Mouse (Mus musculus) testis, postnatal 14 days (tissue): ENCODE results near the gene Sema5b.
"Not testable (repeated sequence)": the region's sequence is repeated elsewhere in the genome, so short reads cannot be mapped to it uniquely, and the experiment has no call there.

Source experiments
- DNase-seq: peaks from one replicate; pipeline ENCODE4 v3.0.0; 2021; ENCODE audit warnings: low spot score

Sema5b gene

DNA sequence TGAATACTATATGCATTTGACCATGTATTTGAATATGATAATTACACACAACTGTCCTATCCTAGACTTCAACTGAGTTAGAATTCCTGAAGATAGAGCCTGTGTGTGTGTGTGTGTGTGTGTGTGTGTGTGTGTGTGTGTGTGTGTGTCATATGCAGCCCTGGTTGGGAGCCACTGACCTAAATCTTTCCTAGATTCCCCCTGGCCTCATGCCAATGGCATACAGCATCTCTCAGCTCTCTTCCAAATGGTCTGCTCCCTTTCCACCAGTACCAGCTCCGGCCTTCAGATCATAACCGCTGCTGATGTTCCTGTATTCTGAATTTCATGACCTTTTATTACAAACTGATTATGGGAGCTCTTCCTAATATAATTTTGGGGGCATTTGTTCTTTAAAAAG is 8.4 kb downstream of the Sema5b start:
- DNase-seq: no peak

DNA sequence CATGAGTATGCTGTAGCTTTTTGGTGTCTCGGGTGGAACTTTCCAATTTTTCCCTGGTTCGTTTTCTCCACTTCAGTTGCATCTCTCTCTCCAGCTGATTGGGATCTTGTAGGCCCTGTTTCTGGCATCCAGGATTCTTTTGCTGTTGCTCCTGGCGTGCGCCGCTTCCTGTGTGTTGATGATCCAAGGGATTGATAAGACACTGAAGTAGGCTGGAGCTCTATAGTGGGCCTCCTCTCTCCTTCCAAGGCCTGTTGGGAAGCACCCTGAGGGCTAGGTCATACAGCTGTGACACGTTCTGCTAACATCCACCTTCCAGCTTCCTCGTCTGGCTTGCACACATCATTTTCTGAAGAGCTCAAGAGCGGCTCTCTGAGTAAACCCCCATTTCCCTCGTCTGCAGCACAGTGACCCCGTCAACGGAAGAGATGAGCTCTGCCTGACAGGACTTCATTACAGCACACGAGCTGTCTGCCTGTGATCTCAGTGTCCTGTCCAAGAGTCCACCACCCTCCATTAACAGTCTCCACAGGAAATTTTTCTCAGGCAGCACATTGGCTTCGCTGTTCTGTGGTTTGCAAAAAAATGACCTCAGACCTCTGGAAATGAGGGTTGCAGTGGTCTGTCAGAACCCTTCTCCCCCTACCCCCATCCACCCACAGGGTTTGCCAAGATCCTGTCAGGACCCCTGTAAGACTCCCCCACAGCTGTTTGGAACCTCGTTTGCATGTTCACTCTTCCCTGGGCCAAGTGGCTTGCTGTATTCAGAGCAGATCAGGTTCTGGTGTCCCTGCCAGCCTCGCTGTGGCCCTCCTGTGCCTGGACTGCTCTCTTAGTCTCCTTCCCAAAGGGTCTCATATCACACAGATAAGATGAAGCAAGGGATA is 14.9 kb downstream of the Sema5b start:
- no peak for DNase-seq

DNA sequence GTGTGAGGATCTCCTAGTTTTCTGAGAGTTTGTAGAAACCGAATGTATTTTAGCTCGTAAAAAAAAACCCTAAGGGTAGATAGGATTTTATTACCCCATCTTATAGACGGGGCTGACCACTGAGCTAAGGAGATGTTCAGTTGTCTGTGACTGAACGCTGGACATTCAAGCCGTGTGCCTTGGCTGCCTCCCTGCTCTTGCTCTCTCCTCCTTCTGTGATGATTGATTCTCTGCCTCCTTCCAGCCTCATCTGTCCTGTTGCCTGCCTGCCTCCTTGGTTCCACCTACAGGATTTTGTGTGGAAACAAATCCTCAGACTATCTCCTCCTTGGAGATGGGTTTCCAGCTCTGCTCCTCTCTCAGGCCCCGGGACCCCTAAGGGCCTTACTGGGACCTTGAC is 16.1 kb downstream of the Sema5b start:
- DNase-seq: no peak

DNA sequence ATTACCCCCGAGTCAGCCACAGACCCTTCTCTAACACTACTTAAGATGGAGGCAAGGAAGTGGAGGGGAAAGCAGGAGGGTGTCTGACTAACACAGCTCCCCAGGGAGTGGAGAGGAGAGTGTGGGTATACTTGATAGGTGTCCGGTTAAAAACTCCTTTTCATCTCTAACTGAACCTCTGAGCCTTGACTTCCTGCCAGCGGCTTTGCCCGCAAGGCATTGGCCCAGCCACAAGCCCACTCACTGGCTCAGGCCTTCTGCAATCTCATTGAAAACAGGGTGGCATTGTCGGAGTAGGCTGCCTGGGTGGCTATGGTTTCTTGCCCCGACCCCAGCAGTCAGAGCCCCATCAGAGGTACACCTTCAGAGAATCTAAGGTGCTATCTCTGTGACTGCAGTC is 20.6 kb downstream of the Sema5b start:
- DNase-seq: no peak

DNA sequence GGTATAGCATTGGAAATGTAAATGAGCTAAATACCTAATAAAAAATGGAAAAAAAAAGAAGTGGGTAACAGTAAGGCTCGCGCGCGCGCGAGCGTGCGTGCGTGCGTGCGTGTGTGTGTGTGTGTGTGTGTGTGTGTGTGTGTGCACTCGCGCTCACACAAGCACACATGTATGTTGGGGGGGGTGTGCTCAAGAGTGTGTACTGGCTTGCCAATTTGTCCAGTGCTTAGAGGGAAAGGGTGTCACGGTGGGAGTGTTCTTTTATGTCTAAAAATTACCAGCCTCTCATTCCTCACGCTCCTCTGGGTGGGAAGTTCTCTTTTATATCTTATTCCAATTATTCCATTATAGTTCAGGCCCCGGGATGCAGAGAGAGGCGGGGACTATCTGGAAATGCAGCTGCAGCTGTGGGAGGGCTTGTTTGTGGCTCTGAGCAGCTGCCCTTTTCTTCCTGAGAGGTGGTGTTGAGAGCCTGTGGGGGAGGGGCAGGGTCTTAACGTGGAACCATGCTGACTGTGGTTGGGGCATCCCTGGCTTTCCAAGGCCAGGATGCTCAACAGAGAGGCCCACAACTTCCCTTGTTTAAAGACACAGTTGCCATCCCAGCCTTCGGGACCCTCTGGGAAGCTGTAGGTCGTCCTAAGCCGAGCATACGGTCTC is 23.4 kb downstream of the Sema5b start:
- DNase-seq: no peak

DNA sequence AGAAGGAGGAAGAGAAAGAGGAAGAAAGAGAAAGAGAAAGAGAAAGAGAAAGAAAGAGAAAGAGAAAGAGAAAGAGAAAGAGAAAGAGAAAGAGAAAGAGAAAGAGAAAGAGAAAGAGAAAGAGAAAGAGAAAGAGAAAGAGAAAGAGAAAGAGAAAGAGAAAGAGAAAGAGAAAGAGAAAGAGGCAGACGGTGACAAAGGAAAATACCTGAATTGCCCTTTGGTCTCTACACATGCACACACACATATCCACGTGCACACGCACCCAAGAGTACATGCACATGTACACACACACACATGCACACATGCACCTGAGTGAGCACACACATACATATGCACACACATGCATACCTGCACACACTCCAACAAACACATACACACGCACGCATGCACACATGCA is 24.7 kb downstream of the Sema5b start:
- not testable (repeated sequence) for DNase-seq

DNA sequence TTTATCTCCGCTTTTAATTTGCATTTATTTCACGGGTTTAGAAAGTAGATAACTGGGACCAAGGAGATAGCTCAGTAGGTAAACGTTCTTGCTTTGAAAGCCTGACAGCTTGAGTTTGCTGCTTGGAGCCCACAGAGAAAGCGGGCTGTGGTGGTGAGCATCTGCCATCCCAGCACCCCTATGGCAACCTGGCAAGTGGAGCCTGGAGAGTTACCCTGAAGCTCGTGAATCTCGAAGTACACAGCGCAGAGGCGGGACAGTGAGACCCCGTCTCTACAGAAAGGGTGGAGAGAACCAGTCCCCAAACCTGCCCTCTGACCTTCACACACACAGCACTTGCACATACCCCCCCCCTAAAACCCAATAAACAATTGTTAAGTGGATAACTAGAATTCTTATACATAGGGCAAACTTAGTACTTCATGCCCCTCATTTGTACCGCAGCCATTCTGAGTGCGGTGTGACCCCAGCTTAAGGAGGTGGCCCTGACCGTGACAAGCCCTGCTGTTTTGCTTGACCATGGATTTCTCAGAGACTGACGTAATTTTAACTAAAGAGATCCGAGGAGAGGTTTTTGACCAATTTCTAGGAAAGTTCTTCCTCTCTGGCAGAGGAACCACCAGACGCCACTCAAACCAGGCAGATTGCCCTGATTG is 27.4 kb downstream of the Sema5b start:
- DNase-seq: no peak

DNA sequence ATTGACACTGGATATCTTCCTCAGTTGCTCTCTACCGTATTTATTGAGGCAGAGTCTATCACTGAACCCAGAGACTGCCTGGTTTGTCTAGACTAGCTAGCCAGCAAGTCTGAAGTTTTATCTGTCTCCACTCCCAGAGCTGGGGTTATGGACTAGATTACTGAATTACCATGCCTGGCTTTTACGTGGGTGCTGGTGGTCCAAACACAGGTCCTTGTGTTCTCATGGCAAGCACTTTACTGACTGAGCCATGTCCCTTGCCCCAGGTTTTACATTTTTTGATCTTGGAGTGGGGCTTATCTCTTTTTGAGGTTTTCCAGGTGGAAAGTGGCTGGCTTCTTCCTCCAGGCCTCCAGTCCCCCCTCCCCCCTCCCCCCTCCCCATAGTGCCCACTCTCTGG is 28.4 kb downstream of the Sema5b start:
- DNase-seq: no peak

DNA sequence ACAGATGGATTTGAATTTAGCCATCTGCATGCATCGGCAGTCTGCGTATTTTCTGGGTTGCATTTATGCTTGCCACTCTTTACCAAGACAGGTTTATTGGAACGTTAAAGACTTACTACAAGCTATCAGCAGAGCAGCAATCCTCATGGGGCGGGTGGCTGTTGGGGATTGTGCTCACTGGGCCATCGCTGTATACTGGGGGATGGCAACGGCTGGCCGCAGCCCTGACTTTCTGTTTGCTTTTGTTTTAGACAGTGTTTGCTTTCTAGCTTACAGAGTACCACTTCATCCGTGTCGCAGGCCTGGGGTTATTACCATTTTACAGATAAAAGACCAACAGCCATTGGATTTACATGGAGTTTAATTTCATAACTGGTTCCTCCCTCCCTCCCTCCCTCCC is 28.8 kb downstream of the Sema5b start:
- DNase-seq: no peak

DNA sequence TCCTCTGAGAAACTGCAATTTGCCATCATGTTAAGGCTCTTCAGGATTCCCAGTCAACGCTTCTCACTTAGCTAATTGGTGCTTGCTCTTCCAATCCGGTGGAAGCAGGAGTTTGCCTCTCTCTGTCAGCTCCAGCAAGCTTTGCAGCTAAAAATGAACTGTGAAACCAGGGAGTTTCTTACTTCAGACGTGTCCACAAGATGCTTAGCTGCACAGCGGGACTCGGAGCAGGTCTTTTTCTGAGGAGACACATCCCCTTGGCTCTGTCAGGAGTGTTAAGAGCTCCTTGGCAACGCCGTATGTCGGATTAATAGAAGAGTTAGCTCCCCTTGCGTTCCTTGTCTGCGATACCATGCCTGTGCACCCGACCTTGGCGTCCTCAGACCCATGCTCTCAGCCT is 29.7 kb downstream of the Sema5b start:
- no peak for DNase-seq

DNA sequence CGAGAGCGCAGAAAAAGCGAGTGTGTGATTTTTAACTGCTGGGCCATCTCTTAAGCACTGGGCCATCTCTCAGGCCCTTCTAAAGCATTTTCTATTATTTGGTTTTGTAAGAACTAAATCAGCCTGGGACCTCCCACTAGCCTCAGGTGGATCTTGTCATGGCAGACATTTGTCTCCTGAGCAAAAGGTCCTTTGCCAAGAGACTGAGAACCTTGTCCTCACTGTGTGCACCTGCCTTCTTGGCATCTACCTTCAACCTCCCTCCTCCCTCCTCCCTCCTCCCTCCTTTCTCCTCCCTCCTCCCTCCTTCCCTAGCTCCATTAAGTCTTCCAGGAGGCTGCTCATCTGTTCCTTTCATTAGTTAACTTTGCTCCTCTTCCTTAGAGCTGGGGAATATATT is 32.6 kb downstream of the Sema5b start:
- no peak for DNase-seq

DNA sequence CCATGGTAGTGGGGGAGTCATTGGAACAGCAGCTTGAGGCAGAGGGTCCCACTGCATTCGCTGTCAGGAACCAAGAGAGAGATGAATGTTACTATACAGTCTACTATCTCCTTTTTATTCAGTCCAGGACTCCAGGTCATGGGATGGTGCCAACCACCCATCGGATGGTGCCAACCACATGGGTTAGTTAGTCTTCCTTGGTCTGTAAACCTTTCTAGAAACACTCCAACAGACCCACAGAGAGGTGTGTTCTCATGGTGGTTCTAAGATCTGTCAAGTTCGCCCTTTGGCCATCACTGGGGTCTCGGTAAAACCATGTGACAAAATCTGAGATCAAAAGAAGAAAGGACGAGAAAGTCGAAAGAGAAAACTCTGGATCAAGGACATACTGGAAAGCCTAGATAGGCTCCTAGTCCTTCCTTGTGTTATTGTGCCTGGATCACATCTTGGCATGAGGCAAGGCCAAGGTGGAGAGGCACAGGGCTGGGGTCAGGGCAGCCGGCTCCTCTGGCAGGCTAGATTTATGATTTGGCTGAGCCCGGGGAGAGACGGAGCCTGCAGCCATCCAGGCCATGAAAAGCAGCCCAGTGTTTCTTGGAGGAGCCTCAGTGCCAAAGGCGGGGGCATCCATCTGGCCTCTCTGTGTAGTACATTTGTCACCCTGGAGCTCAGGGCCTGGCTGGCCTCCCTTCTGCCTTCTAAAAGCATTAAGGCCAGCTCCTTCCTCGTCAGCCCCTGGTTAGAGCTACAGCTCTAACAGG is 36.4 kb downstream of the Sema5b start:
- DNase-seq: no peak

DNA sequence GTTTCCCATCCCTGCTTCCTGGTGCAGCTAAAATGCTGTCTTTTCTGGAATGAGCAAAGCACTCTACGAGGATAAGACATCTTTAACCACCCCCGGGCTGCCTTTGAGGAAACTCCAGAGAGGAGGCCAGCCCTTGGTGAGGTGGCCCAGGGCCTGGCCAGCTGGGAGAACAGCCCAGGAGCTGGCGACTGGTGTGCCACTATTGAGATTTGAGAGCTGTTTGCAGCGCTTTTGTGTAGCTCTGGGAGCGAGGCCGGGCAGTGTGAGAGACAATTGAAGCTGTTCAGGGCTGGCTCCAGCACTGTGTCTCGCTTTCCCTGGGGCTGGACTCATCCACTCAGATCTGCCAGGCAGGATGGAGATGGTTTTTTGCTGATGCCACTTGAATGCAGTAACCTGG is 40.4 kb downstream of the Sema5b start:
- no peak for DNase-seq

DNA sequence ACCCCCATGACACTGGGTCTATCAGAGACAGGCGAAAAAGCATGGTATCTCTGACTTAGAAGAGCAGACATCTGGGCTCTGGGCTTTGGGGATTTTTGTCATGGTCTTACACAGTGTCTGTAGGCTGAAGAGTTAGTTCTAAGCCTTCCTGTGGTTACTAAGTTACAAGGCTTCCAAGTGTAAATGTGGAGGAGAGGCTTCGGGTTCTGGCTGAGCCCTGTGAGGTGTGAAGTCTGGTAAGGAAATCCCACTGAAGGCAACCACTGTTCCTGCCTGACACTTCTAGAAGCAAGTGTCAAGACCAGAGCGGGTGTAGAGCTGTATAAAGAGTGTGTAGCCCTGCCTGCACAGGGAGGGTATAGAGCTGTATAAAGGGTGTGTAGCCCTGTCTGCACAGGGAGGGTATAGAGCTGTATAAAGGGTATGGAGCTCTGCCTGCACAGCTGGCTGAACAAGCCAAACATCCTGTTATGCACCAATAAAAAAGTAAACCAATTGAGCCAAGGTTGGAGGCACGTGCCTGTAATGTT is 42.7 kb downstream of the Sema5b start:
- DNase-seq: no peak

DNA sequence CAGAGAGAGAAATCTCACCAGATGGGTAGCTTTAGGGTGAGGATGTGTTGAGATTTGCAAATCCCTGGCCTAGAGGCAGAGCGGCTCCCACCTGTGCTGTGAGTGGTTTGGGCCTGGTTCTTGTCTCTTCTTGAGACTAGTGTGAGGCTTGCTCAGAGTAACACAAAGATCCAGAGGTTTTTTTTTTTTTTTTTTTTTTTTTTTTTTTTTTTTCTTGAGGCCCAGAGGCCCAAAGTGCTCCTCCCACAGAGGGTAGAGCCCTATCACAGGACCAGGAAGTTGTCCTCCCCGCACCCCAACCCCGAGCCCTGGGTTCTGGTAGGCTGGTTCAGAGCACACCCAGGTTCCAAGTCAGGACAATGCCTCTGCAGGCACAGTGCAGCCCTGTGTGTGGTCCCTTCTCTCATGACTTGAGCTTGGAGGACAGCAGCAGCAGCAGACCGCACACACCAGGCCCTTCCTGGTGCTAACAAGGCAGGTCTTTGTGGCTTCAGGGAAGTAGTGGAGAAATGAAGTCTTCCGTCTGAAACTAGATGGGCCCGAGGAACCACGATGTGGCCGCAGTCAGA is 44.3 kb downstream of the Sema5b start:
- DNase-seq: no peak

DNA sequence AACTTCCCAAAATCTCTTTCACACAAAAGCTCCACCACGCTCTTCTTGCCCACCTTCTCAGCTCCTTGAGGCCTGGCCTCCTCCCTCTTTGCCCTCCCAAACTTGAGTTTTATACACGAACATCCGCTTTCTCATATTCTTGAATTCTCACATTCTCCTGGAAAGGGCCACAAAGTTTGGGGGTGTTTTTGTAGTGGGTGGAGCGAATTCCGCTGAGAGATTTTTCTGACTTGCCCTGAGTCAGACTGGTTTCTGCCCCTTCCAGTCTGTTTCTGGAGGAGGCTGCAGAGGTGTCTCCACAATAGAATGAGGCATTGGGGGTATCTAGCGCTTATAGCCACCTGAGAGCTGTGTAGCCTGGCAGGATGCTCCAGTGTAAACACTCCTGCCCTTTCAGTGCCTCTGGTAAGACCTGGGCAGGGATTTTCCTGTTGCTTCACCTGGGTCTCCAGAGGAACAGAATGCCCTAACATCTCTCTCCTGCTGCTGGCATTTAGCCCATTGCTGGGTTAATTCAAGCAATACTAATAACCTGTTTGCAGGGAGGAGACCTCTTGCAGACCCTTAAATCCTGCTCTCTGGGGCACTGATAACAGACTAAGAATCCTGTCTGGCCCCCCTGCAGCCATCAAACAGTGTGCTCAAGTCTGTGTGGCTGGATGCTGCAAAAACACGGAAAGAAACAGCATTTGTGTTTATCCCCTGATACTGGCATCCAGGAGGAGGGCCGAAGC is 46.3 kb downstream of the Sema5b start:
- DNase-seq: no peak

DNA sequence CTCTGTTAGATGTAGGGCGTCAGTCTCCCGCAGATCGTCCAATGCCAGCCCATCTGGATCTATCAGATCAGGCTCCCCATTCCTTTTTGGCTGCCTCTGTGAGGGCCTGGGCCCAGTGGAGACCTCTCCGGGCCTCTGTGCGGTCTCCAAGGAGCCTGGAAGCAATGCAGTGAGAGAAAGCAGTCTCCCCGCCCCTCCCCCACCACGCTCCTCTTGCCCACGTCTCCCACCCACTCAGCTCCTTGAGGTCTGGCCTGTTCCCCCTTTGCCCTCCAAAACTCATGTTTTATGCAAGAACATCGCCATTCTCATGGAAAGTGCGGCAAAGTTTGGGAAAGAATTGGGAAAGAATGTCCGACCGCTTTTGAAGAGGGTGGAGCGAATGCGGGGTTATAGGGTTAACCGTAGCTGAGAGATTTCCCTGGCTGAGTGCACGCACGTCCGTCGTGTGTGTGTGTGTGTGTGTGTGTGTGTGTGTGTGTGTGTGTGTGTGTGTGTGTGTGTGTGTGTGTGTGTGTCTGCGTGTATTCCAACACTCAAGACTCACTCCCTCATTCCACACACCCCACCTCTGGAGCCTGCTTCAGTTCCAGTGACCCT is 47.0 kb downstream of the Sema5b start:
- DNase-seq: no peak

DNA sequence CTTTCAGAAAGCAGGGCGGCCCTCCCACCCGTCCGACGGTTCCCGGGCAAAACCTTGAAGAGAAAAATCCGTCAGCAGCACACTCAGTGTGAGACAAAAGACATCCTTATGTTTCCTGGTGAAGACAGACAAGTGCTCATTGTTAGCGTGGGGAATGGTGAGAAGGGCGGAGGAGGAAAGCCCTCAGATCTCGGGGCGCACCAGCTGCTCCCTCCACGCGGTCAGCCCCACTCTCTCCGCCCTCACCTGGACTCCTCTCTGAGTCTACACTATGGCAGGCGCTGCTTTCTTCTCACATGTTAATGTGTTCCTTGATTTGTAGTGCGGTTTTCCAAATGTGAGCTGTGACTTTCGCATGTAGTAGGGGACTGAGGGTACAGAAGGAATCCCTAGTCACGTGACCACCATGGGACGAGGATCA is 47.8 kb downstream of the Sema5b start:
- no peak for DNase-seq

DNA sequence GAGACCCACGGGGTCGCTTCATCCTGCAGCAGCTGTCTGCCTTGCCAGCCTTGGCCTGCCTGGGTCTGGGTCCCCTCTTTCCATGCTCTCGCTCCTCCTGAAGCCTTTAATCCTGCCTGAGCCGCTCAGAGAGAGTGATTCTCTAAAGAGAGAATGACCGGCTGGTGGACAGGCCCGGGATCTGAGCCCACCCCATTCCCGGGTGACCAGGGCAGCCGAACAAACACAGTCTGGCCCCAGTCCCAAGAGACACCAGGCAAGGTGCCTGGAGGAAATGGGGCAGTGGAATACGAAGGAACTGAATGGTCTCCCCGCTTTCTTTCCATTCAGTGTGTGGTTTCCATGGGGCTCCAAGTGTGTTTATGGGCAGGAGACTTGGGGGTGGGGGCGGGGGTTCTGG is 50.8 kb downstream of the Sema5b start:
- DNase-seq: no peak

DNA sequence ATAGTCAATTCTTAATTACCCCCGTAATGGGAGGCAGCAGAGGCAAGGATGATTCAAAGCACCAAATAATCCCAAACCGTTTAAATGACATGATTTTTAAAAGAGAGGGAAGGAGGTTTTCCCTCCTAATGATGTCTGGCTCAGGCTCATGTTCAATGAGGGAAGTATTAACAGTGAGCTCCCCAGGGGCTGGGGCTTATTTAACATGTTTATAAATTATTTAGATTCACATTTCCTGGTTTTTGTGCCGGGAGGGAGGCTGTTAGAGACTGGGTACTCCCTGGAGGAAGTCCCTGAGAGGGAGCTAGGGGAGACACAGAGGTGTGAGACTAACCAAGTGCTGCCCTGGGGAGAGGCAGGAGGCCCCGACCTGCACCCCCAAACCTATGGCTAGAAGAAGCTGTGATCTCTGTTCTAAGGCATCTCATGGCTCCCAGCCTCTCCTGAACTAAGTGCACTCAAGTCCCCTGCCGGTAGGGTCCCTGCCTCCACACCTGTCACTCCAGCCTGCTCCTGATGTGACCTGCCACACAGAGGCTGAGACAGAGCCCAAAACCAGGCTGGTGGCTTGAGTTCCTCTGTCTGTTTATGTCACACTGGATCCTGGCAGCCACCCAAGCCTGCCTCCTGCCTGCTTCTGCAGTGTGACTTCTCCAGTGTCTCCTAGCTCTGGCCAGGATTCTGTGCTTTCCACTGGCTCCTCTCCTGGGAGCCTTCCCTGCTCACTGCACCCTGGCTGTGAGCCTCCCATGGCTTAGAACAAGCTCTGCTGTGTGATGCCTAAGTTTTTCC is 51.5 kb downstream of the Sema5b start:
- DNase-seq: no peak
